Mouse (Mus musculus) gastrocnemius, postnatal 25 days (tissue): Measurements from ENCODE around the gene Wnt7a. TPM values are rescaled to one million over a fixed set of nuclear protein-coding genes. Genes with fewer than 3 reads are reported as not detected.
A peak's percentile ranks its signal among the peaks of the same experiment; 100 is the strongest.

Experiments used
- DNase-seq: peaks from one replicate; pipeline ENCODE4 v3.0.0; 2022
- long read RNA-seq, 2 experiments: library from polyadenylated mRNA; stranded (forward); transcript quantifications; one replicate each; pipeline ENCODE4 v2.0.0; 2021
- total RNA-seq, 2 experiments: library from RNA; stranded (reverse); gene quantifications; 1 replicate in 1 of 2; 2 replicates in 1 of 2; pipeline ENCODE4 v1.2.3; 2021

Gene Wnt7a
- total RNA-seq: not detected
- long read RNA-seq, experiment 1: 0 reads
- long read RNA-seq, experiment 2: 0 reads

GRCm38 (mm10) chr6:91410961-91411368 is at the start of gene Wnt7a:
Wnt7a (minus strand) TSS chr6:91411363.
- DNase-seq: no peak

GRCm38 (mm10) chr6:91459471-91459870 is 48.3 kb upstream of the Wnt7a start:
- DNase-seq: no peak

GRCm38 (mm10) chr6:91454546-91454945 is 43.4 kb upstream of the Wnt7a start:
- DNase-seq: no peak

- no peak for DNase-seq
Measured at GRCm38 (mm10) chr6:91452056-91452455, 40.9 kb upstream of the Wnt7a start.

- no peak for DNase-seq
Measured at GRCm38 (mm10) chr6:91449472-91450225, 38.5 kb upstream of the Wnt7a start.

- DNase-seq: no peak
Measured at GRCm38 (mm10) chr6:91445316-91445715, 34.2 kb upstream of the Wnt7a start.

- DNase-seq: no peak
Measured at GRCm38 (mm10) chr6:91441145-91441662, 30.0 kb upstream of the Wnt7a start.

- DNase-seq: peak; percentile 88
Measured at GRCm38 (mm10) chr6:91440474-91441144, 29.4 kb upstream of the Wnt7a start.

GRCm38 (mm10) chr6:91424151-91424550 is 13.0 kb upstream of the Wnt7a start:
- no peak for DNase-seq

GRCm38 (mm10) chr6:91421629-91422028 is 10.5 kb upstream of the Wnt7a start:
- no peak for DNase-seq

GRCm38 (mm10) chr6:91417291-91417845 is 6.2 kb upstream of the Wnt7a start:
- DNase-seq: no peak

GRCm38 (mm10) chr6:91416146-91416545 is 5.0 kb upstream of the Wnt7a start:
- DNase-seq: no peak

- DNase-seq: no peak
Measured at GRCm38 (mm10) chr6:91414890-91415289, 3.7 kb upstream of the Wnt7a start.

GRCm38 (mm10) chr6:91411369-91411981 is 312 bp upstream of the Wnt7a start:
- DNase-seq: no peak

GRCm38 (mm10) chr6:91410168-91410780 is 889 bp downstream of the Wnt7a start:
- DNase-seq: no peak

GRCm38 (mm10) chr6:91409448-91410167 is 1.6 kb downstream of the Wnt7a start:
- no peak for DNase-seq

GRCm38 (mm10) chr6:91408616-91409015 is 2.5 kb downstream of the Wnt7a start:
- DNase-seq: peak; percentile 36

GRCm38 (mm10) chr6:91401591-91401990 is 9.6 kb downstream of the Wnt7a start:
- no peak for DNase-seq

- DNase-seq: no peak
Measured at GRCm38 (mm10) chr6:91400514-91400913, 10.6 kb downstream of the Wnt7a start.

GRCm38 (mm10) chr6:91392475-91393174 is 18.5 kb downstream of the Wnt7a start:
- no peak for DNase-seq

- no peak for DNase-seq
Measured at GRCm38 (mm10) chr6:91389141-91389540, 22.0 kb downstream of the Wnt7a start.
